Mouse (Mus musculus): ENCODE data around the gene Tomm6. TPM values are rescaled to one million over a fixed set of nuclear protein-coding genes. Genes with fewer than 3 reads are reported as not detected.
"Not testable (repeated sequence)": the region's sequence is repeated elsewhere in the genome, so short reads cannot be mapped to it uniquely, and the experiment has no call there.

The Tomm6 gene
- polyA plus RNA-seq, 1 experiment from 2014 or later = 385 TPM

DNA sequence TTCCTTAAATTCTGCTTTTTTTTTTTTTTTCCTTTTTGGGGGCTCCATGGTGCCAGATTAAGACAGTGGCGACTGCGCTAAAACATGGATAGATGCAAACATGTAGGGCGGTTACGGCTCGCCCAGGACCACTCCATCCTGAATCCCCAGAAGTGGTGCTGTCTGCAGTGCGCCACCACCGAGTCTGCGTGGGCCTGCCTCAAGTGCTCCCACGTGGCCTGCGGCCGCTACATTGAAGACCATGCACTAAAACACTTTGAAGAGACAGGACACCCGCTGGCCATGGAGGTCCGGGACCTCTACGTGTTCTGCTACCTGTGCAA is 16.2 kb downstream of the Tomm6 start:
- Histone ChIP-seq H3K36me3 (0 out of 2 replicates have a peak, but pooled peaks cover 3% of the 10 kb centered on the region), H3K27ac (no peak overlapping the region), H3K4me2 (peak overlapping the region; percentile 91), H3K9ac (0 out of 2 replicates have a peak overlapping the region, but pooled peaks have one; percentile 38), H3K4me3 (peak overlapping the region; percentile 45), H3K27me3 (peaks cover 9% of the 10 kb centered on the region), H3K4me1 (peaks cover 15% of the 10 kb centered on the region), H3K9me3 (no peaks in the 10 kb centered on the region)
- ATAC-seq (ENCODE audit: borderline replicate concordance, extremely low read depth, low FRiP score, low TSS enrichment) = peak; percentile 50
- 9% methylated on average over 14 of the region's 14 CpGs for WGBS

DNA sequence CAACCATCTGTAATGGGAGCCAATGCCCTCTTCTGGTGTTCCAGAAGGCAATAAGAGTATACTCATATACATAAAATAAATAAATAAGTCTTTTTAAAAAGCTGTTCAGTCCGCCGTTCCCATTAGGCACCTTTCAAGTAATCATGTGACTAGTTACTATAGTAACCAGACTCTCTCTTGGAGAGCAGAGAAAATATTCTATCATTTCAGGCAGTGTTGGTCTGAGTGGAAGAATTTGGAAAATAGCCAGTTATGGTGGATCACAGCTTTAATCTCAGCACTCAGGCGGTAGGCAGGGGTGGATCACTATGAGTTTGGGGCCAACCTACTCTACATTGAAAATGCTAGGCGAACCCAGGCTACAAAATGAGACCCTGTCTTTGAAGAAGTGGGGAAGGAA is 19.0 kb downstream of the Tomm6 start:
- H3K4me3 ChIP-seq = no peak overlapping the region
- no peak overlapping the region for H3K27ac ChIP-seq
- no peaks in the 10 kb centered on the region for H3K9me3 ChIP-seq
- H3K4me2 ChIP-seq = no peak overlapping the region
- no peak overlapping the region for H3K9ac ChIP-seq
- 40% methylated on average over 4 of the region's 4 CpGs for WGBS
- peaks cover 15% of the 10 kb centered on the region for H3K4me1 ChIP-seq
- ATAC-seq (ENCODE audit: borderline replicate concordance, extremely low read depth, low FRiP score, low TSS enrichment) = no peak
- H3K36me3 ChIP-seq = no peaks in the 10 kb centered on the region
- H3K27me3 ChIP-seq = peaks cover 9% of the 10 kb centered on the region

DNA sequence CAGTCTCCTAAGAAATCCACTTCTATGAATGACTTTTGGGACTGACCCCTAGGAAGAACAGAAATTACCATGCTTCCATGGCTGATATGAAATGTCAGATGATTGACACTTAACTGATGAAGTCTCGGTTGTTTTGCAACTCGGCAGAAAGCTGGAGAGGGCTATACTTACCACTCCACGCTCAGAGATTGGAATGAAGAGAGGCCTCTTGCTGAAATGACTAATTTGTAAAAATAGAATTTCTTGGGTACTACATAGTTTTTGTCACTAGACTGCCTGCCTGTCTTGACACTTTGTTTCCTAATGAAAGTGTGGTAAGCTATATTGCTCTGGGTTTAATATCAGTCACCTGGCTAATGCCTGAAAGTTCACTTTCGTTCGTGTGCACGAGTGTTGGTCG is 23.7 kb downstream of the Tomm6 start:
- Histone ChIP-seq H3K9ac (no peak overlapping the region), H3K4me2 (no peak overlapping the region), H3K9me3 (no peaks in the 10 kb centered on the region), H3K4me1 (0 out of 2 replicates have a peak, but pooled peaks cover 3% of the 10 kb centered on the region), H3K27ac (no peak overlapping the region), H3K4me3 (no peak overlapping the region), H3K36me3 (no peaks in the 10 kb centered on the region), H3K27me3 (no peaks in the 10 kb centered on the region)
- ATAC-seq (ENCODE audit: borderline replicate concordance, extremely low read depth, low FRiP score, low TSS enrichment) = no peak
- 77% methylated on average over 7 of the region's 7 CpGs for WGBS

DNA sequence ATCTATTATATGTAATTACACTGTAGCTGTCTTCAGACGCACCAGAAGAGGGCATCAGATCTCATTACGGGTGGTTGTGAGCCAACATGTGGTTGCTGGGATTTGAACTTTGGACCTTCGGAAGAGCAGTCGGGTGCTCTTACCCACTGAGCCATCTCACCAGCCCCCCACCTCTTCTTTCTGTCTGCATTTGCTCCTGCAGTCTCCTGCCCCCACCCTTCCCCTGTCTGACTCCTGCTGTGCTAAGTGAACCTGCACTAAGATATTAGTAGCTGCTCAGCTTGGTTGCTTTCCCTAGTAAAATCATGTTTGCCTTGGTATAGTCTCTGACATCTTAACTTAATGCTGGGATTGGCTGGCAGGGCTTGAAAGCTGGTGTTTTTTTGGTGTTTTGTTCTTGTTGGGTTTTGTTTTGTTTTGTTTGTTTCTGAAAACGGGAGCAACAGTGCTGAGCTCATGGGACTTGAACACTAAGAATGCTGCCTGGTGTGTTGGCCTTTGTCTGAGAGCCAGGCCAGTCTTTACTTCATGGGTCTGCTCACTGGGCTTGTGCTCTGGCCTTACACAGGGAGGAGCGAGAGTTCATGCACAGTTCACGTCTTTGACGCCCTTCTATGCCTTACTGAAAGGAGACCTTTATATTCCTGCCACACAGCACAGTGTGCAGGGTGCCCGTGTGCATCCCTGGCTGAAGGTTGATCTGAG is 25.0 kb downstream of the Tomm6 start:
- no peak for ATAC-seq (ENCODE audit: borderline replicate concordance, extremely low read depth, low FRiP score, low TSS enrichment)
- WGBS = 62% methylated on average over 9 of the region's 9 CpGs
- Histone ChIP-seq H3K4me3 (no peak overlapping the region), H3K4me2 (no peak overlapping the region), H3K27ac (no peak overlapping the region), H3K27me3 (no peaks in the 10 kb centered on the region), H3K9ac (no peak overlapping the region), H3K4me1 (no peaks in the 10 kb centered on the region), H3K36me3 (no peaks in the 10 kb centered on the region), H3K9me3 (no peaks in the 10 kb centered on the region)

DNA sequence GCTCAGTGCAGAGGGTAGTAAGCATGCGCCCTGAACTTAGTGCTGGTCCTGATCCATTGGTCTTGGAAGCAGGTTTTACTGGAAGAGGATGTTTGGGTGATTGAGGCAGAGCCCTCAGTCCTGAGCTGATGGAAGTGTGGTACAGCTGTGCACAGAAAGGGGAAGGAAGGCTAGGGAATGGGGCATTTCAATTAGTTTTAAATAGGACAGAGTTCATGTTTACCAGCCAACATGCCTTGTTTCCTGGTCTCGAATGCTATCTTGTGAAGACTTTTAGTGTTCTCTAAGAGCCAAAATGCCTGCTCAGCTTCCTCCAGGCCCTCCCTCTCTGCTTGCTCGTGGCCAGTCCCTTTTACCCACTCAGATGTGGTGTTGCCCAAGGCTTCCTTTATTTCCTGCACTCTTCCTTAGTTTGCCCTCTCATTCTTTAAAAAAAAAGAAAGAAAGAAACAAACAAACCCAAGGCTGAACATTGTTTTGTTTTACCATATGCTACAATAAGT is 29.4 kb downstream of the Tomm6 start:
- Histone ChIP-seq H3K4me2 (no peak overlapping the region), H3K27me3 (no peaks in the 10 kb centered on the region), H3K36me3 (no peaks in the 10 kb centered on the region), H3K9ac (no peak overlapping the region), H3K27ac (no peak overlapping the region), H3K9me3 (no peaks in the 10 kb centered on the region), H3K4me1 (no peaks in the 10 kb centered on the region), H3K4me3 (no peak overlapping the region)
- no peak for ATAC-seq (ENCODE audit: borderline replicate concordance, extremely low read depth, low FRiP score, low TSS enrichment)
- 74% methylated on average over 3 of the region's 3 CpGs for WGBS

DNA sequence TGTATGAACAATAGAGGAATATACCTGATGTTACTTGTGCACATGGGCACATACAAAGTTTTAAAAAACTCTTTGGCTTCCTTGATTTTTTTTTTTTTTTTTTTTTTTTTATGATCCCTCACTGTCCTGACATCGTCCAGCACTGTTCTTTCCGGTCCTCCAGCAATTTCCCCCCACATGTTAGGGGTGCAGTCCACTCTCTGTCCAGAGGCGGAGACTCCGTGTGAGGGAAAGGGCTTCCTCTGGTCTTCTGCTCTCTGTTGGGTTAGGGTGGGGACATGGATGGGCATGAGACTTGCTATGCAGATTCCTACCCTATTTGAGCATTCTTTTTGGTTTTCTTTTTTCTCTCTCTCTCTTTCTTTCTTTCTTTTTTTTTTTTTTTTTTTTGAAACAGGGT is 30.3 kb downstream of the Tomm6 start:
- ATAC-seq (ENCODE audit: borderline replicate concordance, extremely low read depth, low FRiP score, low TSS enrichment) = no peak
- H3K27ac ChIP-seq = no peak overlapping the region
- H3K4me2 ChIP-seq = no peak overlapping the region
- WGBS = 82% methylated on average over 4 of the region's 4 CpGs
- no peak overlapping the region for H3K4me3 ChIP-seq
- H3K4me1 ChIP-seq = no peaks in the 10 kb centered on the region
- no peaks in the 10 kb centered on the region for H3K36me3 ChIP-seq
- no peaks in the 10 kb centered on the region for H3K9me3 ChIP-seq
- H3K27me3 ChIP-seq = no peaks in the 10 kb centered on the region
- no peak overlapping the region for H3K9ac ChIP-seq

DNA sequence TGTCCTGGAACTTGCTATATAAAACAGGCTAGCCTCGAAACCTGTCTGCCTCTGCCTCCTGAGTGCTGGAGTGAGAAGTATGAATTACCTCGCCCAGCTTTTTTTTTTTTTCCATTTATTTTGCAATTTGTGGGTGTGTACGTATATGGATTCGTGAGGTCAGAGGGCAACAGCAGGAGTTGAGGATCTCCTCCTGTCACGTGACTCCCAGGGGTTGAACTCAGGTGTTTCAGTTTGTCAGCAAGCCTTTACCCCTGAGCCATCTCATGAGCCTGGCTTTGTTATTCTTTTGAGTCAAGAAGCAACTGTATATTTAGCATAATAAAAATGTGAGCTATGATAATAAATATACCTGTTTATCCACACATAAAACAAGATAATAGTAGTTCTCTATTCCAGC is 32.5 kb downstream of the Tomm6 start:
- no peak overlapping the region for H3K4me2 ChIP-seq
- no peak overlapping the region for H3K4me3 ChIP-seq
- no peak overlapping the region for H3K9ac ChIP-seq
- no peak for ATAC-seq (ENCODE audit: borderline replicate concordance, extremely low read depth, low FRiP score, low TSS enrichment)
- H3K36me3 ChIP-seq = no peaks in the 10 kb centered on the region
- 71% methylated on average over 5 of the region's 5 CpGs for WGBS
- no peak overlapping the region for H3K27ac ChIP-seq
- H3K4me1 ChIP-seq = no peaks in the 10 kb centered on the region
- H3K9me3 ChIP-seq = no peaks in the 10 kb centered on the region
- H3K27me3 ChIP-seq = no peaks in the 10 kb centered on the region

DNA sequence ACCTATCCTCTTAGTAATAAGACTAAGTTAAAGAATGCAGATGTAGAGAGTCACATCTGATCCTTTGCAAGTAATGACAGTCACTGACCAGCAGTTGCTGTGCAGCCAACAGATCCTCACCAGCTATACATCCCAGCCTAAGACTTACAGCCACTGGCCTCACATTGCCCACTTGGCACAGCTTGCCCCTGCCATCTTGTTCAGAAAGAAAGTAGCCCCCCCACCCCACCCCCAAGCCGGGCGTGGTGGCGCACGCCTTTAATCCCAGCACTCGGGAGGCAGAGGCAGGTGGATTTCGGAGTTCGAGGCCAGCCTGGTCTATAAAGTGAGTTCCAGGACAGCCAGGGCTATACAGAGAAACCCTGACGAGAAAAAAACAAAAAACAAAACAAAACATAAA is 33.8 kb downstream of the Tomm6 start:
- not testable (repeated sequence) for H3K27me3 ChIP-seq; H3K4me1 ChIP-seq; H3K27ac ChIP-seq; H3K9me3 ChIP-seq; ATAC-seq (ENCODE audit: borderline replicate concordance, extremely low read depth, low FRiP score, low TSS enrichment); H3K9ac ChIP-seq; H3K4me2 ChIP-seq; H3K36me3 ChIP-seq; H3K4me3 ChIP-seq
- WGBS = 91% methylated on average over 8 of the region's 8 CpGs

DNA sequence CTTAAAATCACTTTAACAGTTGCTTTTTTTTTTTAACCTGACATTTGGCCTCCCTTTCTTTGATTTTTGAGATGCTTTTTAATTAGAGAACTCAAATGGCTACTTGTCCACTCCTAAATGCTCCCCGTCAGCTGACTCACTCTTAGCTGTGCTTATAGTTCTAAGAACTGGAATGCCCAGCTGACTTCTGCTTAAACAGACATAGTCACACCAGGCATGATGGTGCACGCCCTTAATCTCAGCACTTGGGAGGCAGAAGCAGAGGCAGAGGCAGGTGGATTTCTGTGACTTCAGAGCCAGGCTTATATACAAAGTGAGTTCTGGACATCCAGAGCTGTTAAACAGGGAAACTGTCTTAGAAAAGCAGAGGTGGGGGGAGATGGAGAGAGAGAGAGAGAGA is 36.2 kb downstream of the Tomm6 start:
- Histone ChIP-seq H3K36me3 (no peaks in the 10 kb centered on the region), H3K4me3 (no peak overlapping the region), H3K27me3 (no peaks in the 10 kb centered on the region), H3K27ac (no peak overlapping the region), H3K4me2 (no peak overlapping the region), H3K9me3 (no peaks in the 10 kb centered on the region), H3K4me1 (no peaks in the 10 kb centered on the region), H3K9ac (no peak overlapping the region)
- ATAC-seq (ENCODE audit: borderline replicate concordance, extremely low read depth, low FRiP score, low TSS enrichment) = no peak
- WGBS = 77% methylated on average over 2 of the region's 2 CpGs

DNA sequence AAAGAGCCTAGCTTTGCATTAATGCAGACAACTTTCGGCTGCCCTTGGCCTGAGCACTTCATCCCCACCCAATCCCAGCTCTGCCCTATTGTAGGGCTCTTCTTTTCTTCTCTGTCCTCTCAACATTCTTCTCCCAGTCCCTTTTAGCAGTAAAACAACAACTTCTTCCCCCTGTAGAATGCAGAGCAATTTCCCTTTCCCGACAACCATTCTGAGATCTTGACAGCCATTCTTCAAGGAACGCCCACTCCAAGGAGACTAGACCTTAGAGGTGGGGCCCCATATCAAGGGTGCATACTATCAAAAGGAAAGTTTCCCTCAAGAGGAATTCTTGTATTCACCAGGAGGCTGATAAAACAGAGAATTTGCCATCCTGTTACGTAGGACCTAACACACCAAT is 39.2 kb downstream of the Tomm6 start:
- Histone ChIP-seq H3K9me3 (no peaks in the 10 kb centered on the region), H3K27me3 (no peaks in the 10 kb centered on the region), H3K4me2 (no peak overlapping the region), H3K36me3 (no peaks in the 10 kb centered on the region), H3K9ac (no peak overlapping the region), H3K27ac (no peak overlapping the region), H3K4me3 (no peak overlapping the region), H3K4me1 (no peaks in the 10 kb centered on the region)
- no peak for ATAC-seq (ENCODE audit: borderline replicate concordance, extremely low read depth, low FRiP score, low TSS enrichment)
- 59% methylated on average over 4 of the region's 4 CpGs for WGBS

DNA sequence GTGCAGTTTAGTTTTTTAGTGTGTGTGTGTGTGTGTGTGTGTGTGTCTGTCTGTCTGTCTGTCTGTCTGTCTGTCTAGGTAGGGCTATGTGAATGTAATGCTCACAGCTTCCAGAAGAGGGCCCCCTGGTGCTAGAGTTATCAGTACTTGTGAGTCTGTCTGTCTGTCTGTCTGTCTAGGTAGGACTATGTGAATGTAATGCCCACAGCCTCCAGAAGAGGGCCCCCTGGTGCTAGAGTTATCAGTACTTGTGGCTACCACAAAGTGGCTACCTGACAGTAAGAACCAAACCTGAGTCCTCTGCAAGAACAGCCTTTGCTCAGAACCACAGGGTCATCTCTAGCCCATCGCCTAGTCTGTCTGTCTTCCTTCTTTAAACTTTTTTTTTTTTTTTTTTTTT is 41.5 kb downstream of the Tomm6 start:
- no peak for ATAC-seq (ENCODE audit: borderline replicate concordance, extremely low read depth, low FRiP score, low TSS enrichment)
- H3K27me3 ChIP-seq = no peaks in the 10 kb centered on the region

DNA sequence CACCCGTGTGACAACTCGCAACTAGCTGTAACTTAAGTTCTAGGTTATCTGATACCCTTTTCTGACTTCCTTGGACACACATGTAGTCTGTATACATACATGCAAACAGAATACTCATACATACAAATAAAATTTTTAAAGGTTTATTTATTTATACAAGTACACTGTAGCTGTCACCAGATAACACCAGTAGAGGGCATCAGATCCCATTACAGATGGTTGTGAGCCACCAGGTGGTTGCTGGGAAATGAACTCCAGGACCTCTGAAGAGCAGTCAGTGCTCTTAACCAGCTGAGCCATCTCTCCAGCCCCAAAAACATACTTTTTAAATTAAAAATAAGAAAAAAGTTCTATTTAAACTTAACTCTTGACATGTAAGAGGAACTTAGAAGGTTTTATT is 45.2 kb downstream of the Tomm6 start:
- Histone ChIP-seq H3K36me3 (no peaks in the 10 kb centered on the region), H3K4me1 (no peaks in the 10 kb centered on the region), H3K27me3 (no peaks in the 10 kb centered on the region), H3K4me3 (no peak overlapping the region), H3K9me3 (no peaks in the 10 kb centered on the region), H3K9ac (no peak overlapping the region), H3K4me2 (no peak overlapping the region), H3K27ac (no peak overlapping the region)
- 77% methylated on average over 2 of the region's 2 CpGs for WGBS
- ATAC-seq (ENCODE audit: borderline replicate concordance, extremely low read depth, low FRiP score, low TSS enrichment) = no peak

More for the DNA sequence above, 41.5 kb downstream of the Tomm6 start:
- no peak overlapping the region for H3K4me3 ChIP-seq
- no peaks in the 10 kb centered on the region for H3K9me3 ChIP-seq
- no peak overlapping the region for H3K9ac ChIP-seq
- WGBS = 63% methylated on average over 1 of the region's 1 CpGs
- H3K4me1 ChIP-seq = no peaks in the 10 kb centered on the region
- no peak overlapping the region for H3K4me2 ChIP-seq
- H3K27ac ChIP-seq = no peak overlapping the region
- no peaks in the 10 kb centered on the region for H3K36me3 ChIP-seq

Measured in lung, embryonic 15.5 days (tissue).